Comparison of ENCODE assay signal across 14 mouse cellular contexts in genomic region chr2:91955121-91955591, GRCm38 (mm10). TPM values are rescaled to one million over a fixed set of nuclear protein-coding genes. Genes with fewer than 3 reads are reported as not detected.
DNase-seq lines count a peak whose midpoint lies in the region; ATAC-seq and TF ChIP-seq lines count a peak whose summit lies in the region.
"Had no signal": no experiment of that assay in that cellular context is flagged by ENCODE, and none has a peak within 500 bp of the region (broad histone marks: within the 10 kb centered on the region; RNA-seq: fewer than 3 reads in every experiment).

No protein-coding gene starts in this region.

- H3K4me2 ChIP-seq in forebrain, embryonic 15.5 days (replicated peaks): no peak overlapping the region
- no peak overlapping the region for H3K4me2 ChIP-seq in intestine, embryonic 15.5 days (replicated peaks)
- H3K4me2 ChIP-seq in intestine, postnatal 0 days (replicated peaks; ENCODE audit: low read depth): no peak overlapping the region
- H3K4me2 ChIP-seq: hindbrain, embryonic 15.5 days; midbrain, embryonic 11.5 days had no signal

- H3K4me3 ChIP-seq in forebrain, embryonic 15.5 days: no peak overlapping the region
- H3K4me3 ChIP-seq in forebrain, embryonic 10.5 days: no peak overlapping the region
- no peak overlapping the region for H3K4me3 ChIP-seq in intestine, embryonic 15.5 days (replicated peaks)
- no peak overlapping the region for H3K4me3 ChIP-seq in intestine, postnatal 0 days (ENCODE audit: low read depth, low read length)
- H3K4me3 ChIP-seq in limb, embryonic 10.5 days: no peak overlapping the region
- H3K4me3 ChIP-seq: hindbrain, embryonic 15.5 days had no signal

- peaks cover 50% of the 10 kb centered on the region for H3K4me1 ChIP-seq in forebrain, embryonic 15.5 days
- H3K4me1 ChIP-seq in forebrain, embryonic 10.5 days: peaks cover 58% of the 10 kb centered on the region
- H3K4me1 ChIP-seq in intestine, embryonic 15.5 days (replicated peaks): peaks cover 71% of the 10 kb centered on the region
- H3K4me1 ChIP-seq in intestine, postnatal 0 days (replicated peaks; ENCODE audit: control insufficient read depth, insufficient read depth, low read length): peaks cover 15% of the 10 kb centered on the region; the same call in 1 of the 2 replicates
- peaks cover 57% of the 10 kb centered on the region for H3K4me1 ChIP-seq in limb, embryonic 10.5 days

- H3K27ac ChIP-seq in forebrain, embryonic 15.5 days (replicated peaks): peak overlapping the region; percentile 44; the same call in 1 of the 2 replicates
- H3K27ac ChIP-seq in forebrain, embryonic 10.5 days: no peak overlapping the region
- 0 out of 2 replicates have a peak overlapping the region, but pooled peaks have one; percentile 44 for H3K27ac ChIP-seq in intestine, embryonic 15.5 days
- H3K27ac ChIP-seq in intestine, postnatal 0 days (ENCODE audit: low read depth, low read length): no peak overlapping the region
- H3K27ac ChIP-seq in limb, embryonic 10.5 days: peak overlapping the region; percentile 48; the same call in 1 of the 2 replicates
- H3K27ac ChIP-seq: hindbrain, embryonic 15.5 days had no signal

- ATAC-seq in forebrain, embryonic 15.5 days (replicated peaks): no peak
- ATAC-seq in intestine, embryonic 15.5 days: no peak
- ATAC-seq in intestine, postnatal 0 days: no peak
- ATAC-seq in megakaryocyte progenitor cell, adult 5-6 weeks (replicated peaks; ENCODE audit: poor library complexity): no peak
- ATAC-seq: forebrain, postnatal 0 days had no signal

- no peak for TF ChIP-seq POLR2A in brain, embryonic 14.5 days (IDR thresholded peaks at IDR 0.05; ENCODE audit: borderline replicate concordance, extremely low read depth, insufficient read depth, insufficient read length, poor library complexity, severe bottlenecking)

- no peaks in the 10 kb centered on the region for H3K27me3 ChIP-seq in forebrain, embryonic 15.5 days
- no peaks in the 10 kb centered on the region for H3K27me3 ChIP-seq in forebrain, embryonic 10.5 days (ENCODE audit: poor library complexity, severe bottlenecking)
- H3K27me3 ChIP-seq in intestine, embryonic 15.5 days (replicated peaks): no peaks in the 10 kb centered on the region
- H3K27me3 ChIP-seq in intestine, postnatal 0 days (replicated peaks; ENCODE audit: control insufficient read depth, insufficient read depth, low read length): no peaks in the 10 kb centered on the region
- no peaks in the 10 kb centered on the region for H3K27me3 ChIP-seq in limb, embryonic 10.5 days (ENCODE audit: low read depth, poor library complexity, severe bottlenecking)
- H3K27me3 ChIP-seq: hindbrain, embryonic 15.5 days had no signal

- no peak for DNase-seq in forebrain, embryonic 10.5 days (ENCODE audit: extremely low spot score, low spot score)
- DNase-seq in brain, embryonic 14.5 days (ENCODE audit: low read depth): peak; percentile 59
- DNase-seq in limb, embryonic 10.5 days (ENCODE audit: low spot score): no peak
- no peak for DNase-seq in ovary, postnatal 10 days (ENCODE audit: low spot score)
- DNase-seq: adrenal gland, postnatal 25 days; forebrain, postnatal 0 days; kidney, postnatal 25 days had no signal

- H3K36me3 ChIP-seq in forebrain, embryonic 15.5 days: no peaks in the 10 kb centered on the region
- peaks cover 15% of the 10 kb centered on the region for H3K36me3 ChIP-seq in forebrain, embryonic 10.5 days (replicated peaks)
- no peaks in the 10 kb centered on the region for H3K36me3 ChIP-seq in intestine, embryonic 15.5 days
- no peaks in the 10 kb centered on the region; the same call in 1 of the 2 replicates for H3K36me3 ChIP-seq in intestine, postnatal 0 days (ENCODE audit: control insufficient read depth, insufficient read depth)
- peaks cover 25% of the 10 kb centered on the region for H3K36me3 ChIP-seq in limb, embryonic 10.5 days
- H3K36me3 ChIP-seq: hindbrain, embryonic 15.5 days had no signal

- no peaks in the 10 kb centered on the region for H3K9me3 ChIP-seq in forebrain, embryonic 15.5 days
- no peaks in the 10 kb centered on the region for H3K9me3 ChIP-seq in forebrain, embryonic 10.5 days
- no peaks in the 10 kb centered on the region for H3K9me3 ChIP-seq in intestine, embryonic 15.5 days
- no peaks in the 10 kb centered on the region for H3K9me3 ChIP-seq in intestine, postnatal 0 days (ENCODE audit: control insufficient read depth)
- no peaks in the 10 kb centered on the region for H3K9me3 ChIP-seq in limb, embryonic 10.5 days (replicated peaks)
- H3K9me3 ChIP-seq: hindbrain, embryonic 15.5 days had no signal

- no peak for TF ChIP-seq CTCF in intestine, postnatal 0 days (IDR thresholded peaks at IDR 0.05; ENCODE audit: low read depth)
- no peak for TF ChIP-seq CTCF in brain, embryonic 14.5 days (IDR thresholded peaks at IDR 0.05; ENCODE audit: borderline replicate concordance, extremely low read depth, insufficient read depth, insufficient read length)

- WGBS in forebrain, embryonic 15.5 days: 71% methylated on average over 4 of the region's 4 CpGs
- WGBS in forebrain, embryonic 10.5 days: 86% methylated on average over 4 of the region's 4 CpGs
- 64% methylated on average over 4 of the region's 4 CpGs for WGBS in intestine, embryonic 15.5 days
- 64% methylated on average over 4 of the region's 4 CpGs for WGBS in intestine, postnatal 0 days
- WGBS in limb, embryonic 10.5 days: 85% methylated on average over 4 of the region's 4 CpGs

- H3K9ac ChIP-seq in forebrain, embryonic 15.5 days (replicated peaks): no peak overlapping the region
- H3K9ac ChIP-seq in intestine, embryonic 15.5 days: no peak overlapping the region
- H3K9ac ChIP-seq in intestine, postnatal 0 days (ENCODE audit: low read depth, low read length): no peak overlapping the region
- H3K9ac ChIP-seq: forebrain, postnatal 0 days; hindbrain, embryonic 15.5 days had no signal

RNA-seq across cellular contexts. Expression of gene Gm9821, which starts 9.7 kb away (rescaled TPM):
- 0.15 and 0.32 TPM in 2 replicates for polyA plus RNA-seq in forebrain, embryonic 15.5 days (2015; fragmentation: Nextera tagmentation; extraction: Ambion mirVana)
- 0.44 and 0.52 TPM in 2 replicates for polyA plus RNA-seq in forebrain, embryonic 10.5 days (2016; fragmentation: Nextera tagmentation; extraction: Ambion mirVana)
- polyA plus RNA-seq in intestine, embryonic 15.5 days (2015; fragmentation: Nextera tagmentation; extraction: Ambion mirVana): 0.44 and 0.73 TPM in 2 replicates
- polyA plus RNA-seq in intestine, postnatal 0 days (2015; fragmentation: Nextera tagmentation; extraction: Ambion mirVana): 0.21 and 0.30 TPM in 2 replicates
- not detected in 2 replicates for polyA plus RNA-seq in brain, embryonic 14.5 days (2012; rRNA removed)
- 0.33 and 0.56 TPM in 2 replicates for polyA plus RNA-seq in limb, embryonic 10.5 days (2016; fragmentation: Nextera tagmentation; extraction: Ambion mirVana)
- total RNA-seq in megakaryocyte progenitor cell, adult 5-6 weeks (2015): not detected in 2 replicates
- 0.21 and 0.95 TPM in 2 replicates for total RNA-seq in megakaryocyte progenitor cell, adult 5-6 weeks (2017)
- total RNA-seq: adrenal gland, postnatal 25 days; forebrain, postnatal 0 days; left cerebral cortex, postnatal 36 days had no signal
- polyA plus RNA-seq: forebrain, postnatal 0 days had no signal

RNA-seq across cellular contexts. Expression of gene Dgkz, which starts 20.5 kb away (rescaled TPM):
- polyA plus RNA-seq in forebrain, embryonic 15.5 days (2015; fragmentation: Nextera tagmentation; extraction: Ambion mirVana): 27.6 and 28.2 TPM in 2 replicates
- 35.1 and 39.1 TPM in 2 replicates for polyA plus RNA-seq in forebrain, embryonic 10.5 days (2016; fragmentation: Nextera tagmentation; extraction: Ambion mirVana)
- 60.3 and 76.1 TPM in 2 replicates for polyA plus RNA-seq in intestine, embryonic 15.5 days (2015; fragmentation: Nextera tagmentation; extraction: Ambion mirVana)
- polyA plus RNA-seq in intestine, postnatal 0 days (2015; fragmentation: Nextera tagmentation; extraction: Ambion mirVana): 53.2 and 56.8 TPM in 2 replicates
- 89.7 and 102 TPM in 2 replicates for polyA plus RNA-seq in brain, embryonic 14.5 days (2012; rRNA removed)
- polyA plus RNA-seq in limb, embryonic 10.5 days (2016; fragmentation: Nextera tagmentation; extraction: Ambion mirVana): 57.3 and 59.9 TPM in 2 replicates
- 111 and 112 TPM in 2 replicates for total RNA-seq in megakaryocyte progenitor cell, adult 5-6 weeks (2015)
- 76.3 and 94.7 TPM in 2 replicates for total RNA-seq in megakaryocyte progenitor cell, adult 5-6 weeks (2017)

RNA-seq across cellular contexts. Expression of gene Mdk, which starts 23.1 kb away (rescaled TPM):
- 347 and 357 TPM in 2 replicates for polyA plus RNA-seq in forebrain, embryonic 15.5 days (2015; fragmentation: Nextera tagmentation; extraction: Ambion mirVana)
- polyA plus RNA-seq in forebrain, embryonic 10.5 days (2016; fragmentation: Nextera tagmentation; extraction: Ambion mirVana): 1,773 and 1,865 TPM in 2 replicates
- 534 and 652 TPM in 2 replicates for polyA plus RNA-seq in intestine, embryonic 15.5 days (2015; fragmentation: Nextera tagmentation; extraction: Ambion mirVana)
- 119 and 128 TPM in 2 replicates for polyA plus RNA-seq in intestine, postnatal 0 days (2015; fragmentation: Nextera tagmentation; extraction: Ambion mirVana)
- polyA plus RNA-seq in brain, embryonic 14.5 days (2012; rRNA removed): 198 and 297 TPM in 2 replicates
- 2,617 and 2,689 TPM in 2 replicates for polyA plus RNA-seq in limb, embryonic 10.5 days (2016; fragmentation: Nextera tagmentation; extraction: Ambion mirVana)
- total RNA-seq in megakaryocyte progenitor cell, adult 5-6 weeks (2015): 0.32 and 0.86 TPM in 2 replicates
- total RNA-seq in megakaryocyte progenitor cell, adult 5-6 weeks (2017): 0.12 and 0.30 TPM in 2 replicates

RNA-seq across cellular contexts. Expression of gene Chrm4, which starts 28.1 kb away (rescaled TPM):
- 1.5 and 1.8 TPM in 2 replicates for polyA plus RNA-seq in forebrain, embryonic 15.5 days (2015; fragmentation: Nextera tagmentation; extraction: Ambion mirVana)
- polyA plus RNA-seq in forebrain, embryonic 10.5 days (2016; fragmentation: Nextera tagmentation; extraction: Ambion mirVana): 0.12 and 0.77 TPM in 2 replicates
- 0.23 and 0.25 TPM in 2 replicates for polyA plus RNA-seq in intestine, embryonic 15.5 days (2015; fragmentation: Nextera tagmentation; extraction: Ambion mirVana)
- polyA plus RNA-seq in intestine, postnatal 0 days (2015; fragmentation: Nextera tagmentation; extraction: Ambion mirVana): 0.24 and 0.26 TPM in 2 replicates
- 2.0 and 2.5 TPM in 2 replicates for polyA plus RNA-seq in brain, embryonic 14.5 days (2012; rRNA removed)
- 0.67 and 0.76 TPM in 2 replicates for polyA plus RNA-seq in limb, embryonic 10.5 days (2016; fragmentation: Nextera tagmentation; extraction: Ambion mirVana)
- 0.17 TPM in 2 replicates for total RNA-seq in megakaryocyte progenitor cell, adult 5-6 weeks (2015)
- total RNA-seq in megakaryocyte progenitor cell, adult 5-6 weeks (2017): 0.17 TPM in 1 of 2 replicates, not detected in the other

Comparison
In these comparisons a context has a peak if more than half of its experiments do, and no peak if none do; other contexts are left out.
1. H3K27ac ChIP-seq: peak in forebrain, embryonic 15.5 days (single experiment), intestine, embryonic 15.5 days (single experiment) and limb, embryonic 10.5 days (single experiment); none in forebrain, embryonic 10.5 days (single experiment) and intestine, postnatal 0 days (single experiment).